Mouse (Mus musculus) MEL (cell line): ENCODE measurements around the gene Apba2. TPM values are rescaled to one million over a fixed set of nuclear protein-coding genes. Genes with fewer than 3 reads are reported as not detected.

Source experiments
- DNase-seq: peaks from one replicate; pipeline ENCODE4 v3.0.0; 2011; ENCODE audit warnings: low read depth, low spot score
- H3K27ac ChIP-seq: 2 replicates; pipeline ENCODE4 v1.5.1; 2012; ENCODE audit warnings: low read depth, mild to moderate bottlenecking, control low read depth, low read length, moderate library complexity; ENCODE audit not compliant: control insufficient read depth
- H3K27me3 ChIP-seq, 2 experiments: fragments of 150-350 bp in 1 of 2; sonication (generic) in 1 of 2; 2 replicates each; pipeline ENCODE4 v1.6.1; 2012; ENCODE audit warnings: low read length in 2 of 2, mild to moderate bottlenecking in 2 of 2, improper control_type of control experiment in 1 of 2, moderate library complexity in 1 of 2; ENCODE audit not compliant: insufficient read depth in 2 of 2, control insufficient read depth in 1 of 2
- H3K36me3 ChIP-seq, 2 experiments: 2 replicates each; pipeline ENCODE4 v1.6.1; 2012 to 2014; ENCODE audit warnings: low read length in 2 of 2, improper control_type of control experiment in 1 of 2, inconsistent platforms in 1 of 2, mild to moderate bottlenecking in 1 of 2; ENCODE audit not compliant: insufficient read depth in 2 of 2, control insufficient read depth in 1 of 2
- H3K4me1 ChIP-seq, 2 experiments: fragments of 150-350 bp in 1 of 2; sonication (generic) in 1 of 2; 2 replicates each; pipeline ENCODE4 v1.6.1; 2012; ENCODE audit warnings: low read length in 2 of 2, improper control_type of control experiment in 1 of 2, mild to moderate bottlenecking in 1 of 2; ENCODE audit not compliant: insufficient read depth in 2 of 2, control insufficient read depth in 1 of 2
- H3K4me3 ChIP-seq, 2 experiments: fragments of 150-350 bp in 1 of 2; sonication (generic) in 1 of 2; 2 replicates each; pipeline ENCODE4 v1.5.1; 2012; ENCODE audit warnings: low read depth in 2 of 2, low read length in 2 of 2, mild to moderate bottlenecking in 2 of 2, moderate library complexity in 2 of 2, control low read depth in 1 of 2, improper control_type of control experiment in 1 of 2; ENCODE audit not compliant: control insufficient read depth in 1 of 2, insufficient read depth in 1 of 2
- H3K79me2 ChIP-seq: 2 replicates; pipeline ENCODE4 v1.6.1; 2012; ENCODE audit warnings: mild to moderate bottlenecking, low read length, moderate library complexity; ENCODE audit not compliant: control insufficient read depth, poor library complexity, insufficient read depth
- H3K9ac ChIP-seq: 2 replicates; pipeline ENCODE4 v1.6.1; 2012; ENCODE audit warnings: low read depth, mild to moderate bottlenecking, control low read depth, low read length, moderate library complexity; ENCODE audit not compliant: control insufficient read depth, poor library complexity, severe bottlenecking
- H3K9me3 ChIP-seq: fragments of 150-350 bp; sonication (generic); replicated peaks from 2 replicates; pipeline ENCODE4 v1.6.1; 2012; ENCODE audit warnings: mild to moderate bottlenecking, low read length, improper control_type of control experiment, moderate library complexity; ENCODE audit not compliant: insufficient read depth
- CTCF ChIP-seq, 3 experiments: IDR thresholded peaks in 2 of 3; conservative IDR thresholded peaks in 1 of 3; 2 replicates each; pipeline ENCODE4 v1.5.1; 2011 to 2012; ENCODE audit warnings: low read length in 3 of 3, low read depth in 2 of 3, mild to moderate bottlenecking in 2 of 3, improper control_type of control experiment in 1 of 3, inconsistent platforms in 1 of 3, mixed read lengths in 1 of 3, moderate library complexity in 1 of 3; ENCODE audit not compliant: control insufficient read depth in 1 of 3, insufficient read depth in 1 of 3, poor library complexity in 1 of 3, severe bottlenecking in 1 of 3
- ETS1 ChIP-seq: IDR thresholded peaks from 2 replicates; pipeline ENCODE4 v1.6.1; 2012; ENCODE audit warnings: low read depth, mild to moderate bottlenecking, inconsistent platforms, low read length, improper control_type of control experiment, moderate library complexity
- JUND ChIP-seq: IDR thresholded peaks from 2 replicates; pipeline ENCODE4 v1.6.1; 2011; ENCODE audit warnings: low read depth, mild to moderate bottlenecking, improper control_type of control experiment, low read length
- MAX ChIP-seq: IDR thresholded peaks from 2 replicates; pipeline ENCODE4 v1.6.1; 2011; ENCODE audit warnings: low read length, improper control_type of control experiment
- MAZ ChIP-seq: IDR thresholded peaks from 2 replicates; pipeline ENCODE4 v1.6.1; 2012; ENCODE audit warnings: low read depth, mild to moderate bottlenecking, inconsistent platforms, low read length, improper control_type of control experiment
- MEF2A ChIP-seq: IDR thresholded peaks from 2 replicates; pipeline ENCODE4 v1.6.1; 2014; ENCODE audit warnings: low read depth, mild to moderate bottlenecking, inconsistent platforms, low read length, improper control_type of control experiment; ENCODE audit not compliant: poor library complexity, insufficient replicate concordance, severe bottlenecking; ENCODE audit errors: extremely low read depth
- MYB ChIP-seq: IDR thresholded peaks from 2 replicates; pipeline ENCODE4 v1.6.1; 2011; ENCODE audit warnings: mild to moderate bottlenecking, low read depth, low read length, improper control_type of control experiment
- NELFE ChIP-seq: IDR thresholded peaks from 2 replicates; pipeline ENCODE4 v1.6.1; 2011; ENCODE audit warnings: low read depth, low read length, improper control_type of control experiment
- POLR2A ChIP-seq, 2 experiments: IDR thresholded peaks; 2 replicates each; pipeline ENCODE4 v1.6.1; 2011 to 2012; ENCODE audit warnings: low read length in 2 of 2, mild to moderate bottlenecking in 2 of 2, control low read depth in 1 of 2, improper control_type of control experiment in 1 of 2, low read depth in 1 of 2, moderate library complexity in 1 of 2; ENCODE audit not compliant: control insufficient read depth in 1 of 2, insufficient read depth in 1 of 2, poor library complexity in 1 of 2
- POLR2AphosphoS2 ChIP-seq: IDR thresholded peaks from 2 replicates; pipeline ENCODE4 v1.6.1; 2011; ENCODE audit warnings: low read length, improper control_type of control experiment
- RAD21 ChIP-seq: IDR thresholded peaks from 2 replicates; pipeline ENCODE4 v1.6.1; 2011; ENCODE audit warnings: mild to moderate bottlenecking, low read depth, low read length, improper control_type of control experiment
- SIN3A ChIP-seq: IDR thresholded peaks from 2 replicates; pipeline ENCODE4 v1.6.1; 2012; ENCODE audit warnings: low read length, improper control_type of control experiment, inconsistent platforms
- TAL1 ChIP-seq: IDR thresholded peaks from 2 replicates; pipeline ENCODE4 v1.6.1; 2012; ENCODE audit warnings: mild to moderate bottlenecking, inconsistent platforms, low read length, moderate library complexity, mixed read lengths
- UBTF ChIP-seq: IDR thresholded peaks from 2 replicates; pipeline ENCODE4 v1.6.1; 2012; ENCODE audit warnings: low read depth, mild to moderate bottlenecking, inconsistent platforms, low read length, improper control_type of control experiment, moderate library complexity, borderline replicate concordance; ENCODE audit not compliant: insufficient read depth
- polyA plus RNA-seq, 2 experiments: library from polyadenylated mRNA; stranded (reverse) in 1 of 2; unstranded in 1 of 2; fragments of >175 nt in 1 of 2; fragments of >200 nt in 1 of 2; gene quantifications; 2 replicates each; pipeline versions ENCODE4 v1.2.1 to v1.2.4; 2012; ENCODE audit warnings: low replicate concordance in 2 of 2, low read depth in 1 of 2; ENCODE audit not compliant: insufficient read length in 2 of 2, insufficient read depth in 1 of 2, missing spikeins in 1 of 2
- total RNA-seq: library from RNA; depleted of rRNA; stranded (reverse); fragments of 300-350 nt; gene quantifications from 2 replicates; pipeline ENCODE4 v1.2.3, GENCODE M21; 2012

Apba2 gene
- total and polyA plus RNA-seq, 3 experiments: not detected

DNA sequence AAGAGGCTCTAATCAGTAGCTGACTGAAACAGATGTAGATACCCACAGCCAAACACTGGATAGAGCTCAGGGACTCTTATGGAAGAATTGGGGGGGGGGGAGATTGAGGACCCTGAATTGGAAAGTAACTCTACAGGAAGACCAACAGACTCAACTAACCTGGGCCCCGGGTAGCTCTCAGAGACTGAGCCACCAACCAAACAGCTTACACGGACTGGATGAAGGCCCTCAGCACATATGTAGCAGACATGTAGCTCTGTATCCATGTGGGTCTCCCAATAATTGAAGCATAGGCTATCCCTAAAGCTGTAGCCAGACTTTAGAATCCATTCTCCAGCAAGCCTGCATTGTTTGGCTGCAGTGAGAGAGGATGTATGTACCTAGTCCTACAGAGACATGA lies 190.3 kb downstream of the Apba2 start:
- Histone ChIP-seq H3K79me2 (no peaks in the 10 kb centered on the region), H3K36me3 (no peaks in the 10 kb centered on the region)
- TF ChIP-seq MAZ (no peak), CTCF (IDR thresholded peaks at IDR 0.05 in 2 of 3, conservative IDR thresholded peaks at IDR 0.05 in 1 of 3; ENCODE audit: control insufficient read depth in 1 of 3, insufficient read depth in 1 of 3, low read depth in 2 of 3, low read length in 3 of 3, poor library complexity in 1 of 3, severe bottlenecking in 1 of 3) (no peak), UBTF (no peak), MAX (no peak), SIN3A (no peak), MEF2A (no peak), RAD21 (no peak), ETS1 (no peak)

DNA sequence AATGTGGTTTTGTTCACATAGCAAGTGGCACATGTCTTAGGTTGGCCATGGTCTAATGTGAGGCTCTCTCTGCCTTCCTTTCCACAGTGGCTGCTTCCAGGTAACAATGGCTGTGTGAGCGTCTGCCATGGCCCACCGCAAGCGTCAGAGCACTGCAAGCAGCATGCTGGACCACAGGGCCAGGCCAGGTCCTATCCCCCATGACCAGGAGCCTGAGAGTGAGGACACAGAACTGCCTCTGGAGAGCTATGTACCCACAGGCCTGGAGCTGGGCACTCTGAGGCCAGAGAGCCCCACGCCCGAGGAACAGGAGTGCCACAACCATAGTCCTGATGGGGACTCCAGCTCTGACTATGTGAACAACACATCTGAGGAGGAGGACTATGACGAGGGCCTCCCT lies 193.4 kb downstream of the Apba2 start:
- no peaks in the 10 kb centered on the region for H3K36me3 ChIP-seq
- no peak overlapping the region for H3K27ac ChIP-seq
- no peaks in the 10 kb centered on the region for H3K9me3 ChIP-seq
- DNase-seq: no peak
- no peaks in the 10 kb centered on the region for H3K79me2 ChIP-seq
- H3K4me3 ChIP-seq: no peak overlapping the region
- H3K27me3 ChIP-seq: no peaks in the 10 kb centered on the region
- no peaks in the 10 kb centered on the region for H3K4me1 ChIP-seq
- no peak overlapping the region for H3K9ac ChIP-seq
- TF ChIP-seq MYB (no peak), NELFE (no peak), TAL1 (no peak), MEF2A (no peak), JUND (no peak), CTCF (IDR thresholded peaks at IDR 0.05 in 2 of 3, conservative IDR thresholded peaks at IDR 0.05 in 1 of 3; ENCODE audit: control insufficient read depth in 1 of 3, insufficient read depth in 1 of 3, low read depth in 2 of 3, low read length in 3 of 3, poor library complexity in 1 of 3, severe bottlenecking in 1 of 3) (no peak), RAD21 (no peak), POLR2AphosphoS2 (no peak), POLR2A (IDR thresholded peaks at IDR 0.05; ENCODE audit: control insufficient read depth in 1 of 2, insufficient read depth in 1 of 2, low read depth in 1 of 2, low read length in 2 of 2, poor library complexity in 1 of 2) (no peak)

More for the DNA sequence above, 190.3 kb downstream of the Apba2 start:
- Histone ChIP-seq H3K9me3 (no peaks in the 10 kb centered on the region), H3K27ac (no peak overlapping the region), H3K4me3 (no peak overlapping the region), H3K9ac (no peak overlapping the region), H3K27me3 (no peaks in the 10 kb centered on the region), H3K4me1 (no peaks in the 10 kb centered on the region)
- no peak for DNase-seq
